Mouse (Mus musculus): ENCODE data around the gene Bmi1.

Gene Bmi1

GRCm38 (mm10) chr2:18676936-18677491, at the start of gene Bmi1:
TSS of gene Bmi1 (plus strand) at chr2:18677018.
- DNase-seq (ENCODE audit: low read depth, low spot score), result peak; percentile 44

GRCm38 (mm10) chr2:18630547-18630946, 46.3 kb upstream of the Bmi1 start:
- DNase-seq (ENCODE audit: low read depth, low spot score), result no peak

DNA sequence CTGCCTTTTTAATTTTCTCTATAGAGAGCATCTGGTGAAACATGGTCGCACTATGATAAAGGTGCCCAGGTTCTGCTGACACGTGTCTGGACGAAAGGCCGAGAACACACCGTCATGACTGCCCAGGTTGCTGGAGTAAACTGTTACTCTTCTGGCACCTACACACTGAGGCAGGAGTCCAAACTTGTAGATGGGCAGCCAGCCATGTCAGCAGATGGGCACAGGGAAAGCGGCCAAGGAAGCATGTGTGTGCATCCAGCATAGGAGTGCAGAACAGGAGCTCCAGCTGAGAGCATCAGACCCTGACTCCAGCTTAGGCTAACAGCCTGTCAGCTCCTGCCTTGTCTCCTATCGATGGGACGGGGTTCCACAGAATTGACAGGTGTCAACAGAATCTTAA, 41.8 kb upstream of the Bmi1 start:
- DNase-seq (ENCODE audit: low read depth, low spot score), result no peak

GRCm38 (mm10) chr2:18648563-18648962, 28.3 kb upstream of the Bmi1 start:
- DNase-seq (ENCODE audit: low read depth, low spot score), result no peak

DNA sequence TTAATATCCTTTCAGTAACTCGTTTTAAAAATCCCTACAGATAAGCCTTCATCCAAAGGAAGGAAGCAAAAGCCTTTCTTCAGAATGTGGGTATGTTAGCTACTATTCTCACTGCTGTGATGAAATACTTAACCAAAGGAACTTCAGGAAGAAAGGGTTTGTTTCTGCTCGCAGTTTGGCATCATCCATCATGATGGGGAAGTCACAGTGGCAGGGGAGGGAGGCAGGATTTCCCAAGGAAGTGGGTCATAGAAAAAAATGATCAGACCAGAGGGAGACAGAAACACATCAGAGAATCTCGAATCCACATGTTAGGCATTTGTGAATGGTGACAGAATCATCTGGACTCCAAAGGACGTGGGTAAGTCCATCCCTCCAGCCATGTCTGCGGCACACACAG, 22.0 kb upstream of the Bmi1 start:
- no peak for DNase-seq (ENCODE audit: low read depth, low spot score)

GRCm38 (mm10) chr2:18664003-18664402, 12.8 kb upstream of the Bmi1 start:
- no peak for DNase-seq (ENCODE audit: low read depth, low spot score)

DNA sequence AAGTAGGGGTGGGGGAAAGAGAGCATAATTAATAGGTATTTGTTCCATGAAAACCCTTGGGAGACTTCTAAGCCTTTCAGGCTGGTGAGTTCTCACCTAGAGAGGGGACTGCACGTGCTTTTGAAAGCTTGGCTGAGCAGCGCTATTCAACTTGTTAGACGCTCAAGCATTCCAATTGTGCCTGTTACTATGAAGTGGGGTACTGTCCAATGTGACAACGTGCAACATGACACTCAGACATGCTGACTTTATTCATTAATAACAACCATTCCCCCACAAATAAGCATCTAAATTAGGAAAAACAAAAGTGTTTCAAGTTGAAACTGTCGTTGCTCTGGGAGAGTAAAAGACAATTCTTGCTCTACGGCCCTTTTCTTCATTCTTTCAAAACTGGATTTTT, 5.8 kb upstream of the Bmi1 start:
- no peak for DNase-seq (ENCODE audit: low read depth, low spot score)

DNA sequence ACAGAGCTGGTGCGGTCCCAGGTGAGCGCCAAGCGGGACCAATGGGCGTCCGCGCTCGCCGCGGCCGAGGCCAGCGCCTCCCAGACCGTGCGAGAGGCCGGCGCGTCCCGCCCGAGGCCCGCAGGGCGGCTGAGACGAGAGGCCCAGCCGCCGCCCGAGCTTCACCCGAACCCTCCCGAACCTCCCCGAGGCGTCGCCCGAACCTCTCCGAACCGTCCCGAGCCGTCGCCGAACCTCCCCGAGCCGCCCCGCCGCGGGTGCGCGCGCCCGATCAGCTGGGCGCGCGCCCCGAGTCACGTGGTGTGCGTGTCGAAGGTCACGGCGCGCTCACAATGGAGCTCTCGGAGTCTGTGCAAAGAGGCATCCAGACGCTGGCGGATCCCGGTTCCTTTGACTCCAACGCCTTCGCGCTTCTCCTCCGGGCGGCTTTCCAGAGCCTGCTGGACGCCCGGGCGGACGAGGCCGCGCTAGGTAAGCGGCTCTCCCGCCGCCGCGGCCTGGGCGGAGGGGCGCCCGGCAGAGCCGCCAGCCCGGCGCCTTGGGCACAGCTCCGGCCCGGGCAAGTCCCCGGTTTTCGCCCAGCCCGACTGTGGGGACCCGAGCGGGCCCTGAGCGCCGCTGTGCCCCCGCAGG, 4.6 kb upstream of the Bmi1 start, which contains the start of gene Commd3:
Commd3 (plus strand) TSS at position 252 of the 633 bp plus-strand sequence.
- peak; percentile 86 for DNase-seq (ENCODE audit: low read depth, low spot score)

GRCm38 (mm10) chr2:18672766-18673164, 4.1 kb upstream of the Bmi1 start:
- peak; percentile 67 for DNase-seq (ENCODE audit: low read depth, low spot score)

GRCm38 (mm10) chr2:18673766-18674165, 3.1 kb upstream of the Bmi1 start:
- peak; percentile 12 for DNase-seq (ENCODE audit: low read depth, low spot score)

DNA sequence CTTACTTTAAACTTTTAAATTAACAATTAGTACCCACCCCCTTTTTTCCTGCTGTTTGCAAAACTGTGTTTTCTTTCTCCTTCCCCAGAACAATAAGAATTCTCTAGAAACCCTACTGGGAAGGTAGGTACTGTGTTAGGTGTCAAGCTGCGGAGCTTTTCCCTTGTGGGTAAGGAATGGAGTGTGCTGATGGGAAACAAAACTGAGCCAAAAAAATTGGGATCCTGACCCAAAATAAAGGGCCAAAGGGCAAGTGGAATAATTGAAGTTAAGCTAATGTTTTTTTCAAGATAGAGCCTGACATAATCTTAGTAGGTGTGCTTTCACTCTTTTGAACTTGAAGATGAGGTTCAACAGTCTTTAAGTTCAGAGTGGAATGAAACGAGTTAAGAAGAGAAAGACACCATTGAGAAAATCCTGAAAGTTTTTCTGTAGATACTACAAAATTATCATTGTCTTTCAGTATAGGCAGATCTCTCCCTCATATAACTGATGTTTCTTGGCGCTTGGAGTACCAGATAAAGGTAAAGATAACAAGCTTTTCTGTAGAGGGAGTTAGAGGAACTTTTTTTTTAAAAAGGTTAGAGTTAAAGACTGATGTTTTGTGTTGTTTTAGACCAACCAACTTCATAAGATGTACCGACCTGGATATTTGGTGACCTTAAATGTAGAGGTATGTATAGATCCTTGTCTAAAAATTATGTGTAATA, 2.5 kb upstream of the Bmi1 start:
- peak; percentile 32 for DNase-seq (ENCODE audit: low read depth, low spot score)

- DNase-seq (ENCODE audit: low read depth, low spot score), result peak; percentile 51
These were observed 949 bp upstream of the Bmi1 start for GRCm38 (mm10) chr2:18675681-18676456.

GRCm38 (mm10) chr2:18676457-18676935, 322 bp upstream of the Bmi1 start:
- DNase-seq (ENCODE audit: low read depth, low spot score), result peak; percentile 87

GRCm38 (mm10) chr2:18677631-18678471, 1.0 kb downstream of the Bmi1 start:
- peak; percentile 62 for DNase-seq (ENCODE audit: low read depth, low spot score)

DNA sequence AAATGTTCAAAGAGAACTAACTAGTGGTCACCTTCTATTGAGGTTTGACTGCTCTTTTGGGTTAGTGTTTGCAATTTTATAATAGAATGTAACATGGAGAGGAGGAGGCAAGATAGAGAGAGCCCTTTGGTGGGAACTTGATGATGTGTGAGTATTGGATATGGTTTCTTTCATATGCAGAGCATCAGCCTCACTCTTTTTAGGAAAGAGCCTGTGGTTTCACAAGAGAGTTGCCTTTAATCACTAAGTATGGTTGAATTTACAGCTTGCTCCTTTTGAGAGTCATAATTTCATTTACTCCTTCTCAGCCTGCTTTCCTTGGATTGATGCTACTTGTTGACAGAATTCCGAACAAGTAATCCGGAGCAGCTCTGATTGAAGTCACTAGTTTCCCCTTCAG, 2.9 kb downstream of the Bmi1 start:
- DNase-seq (ENCODE audit: low read depth, low spot score), result no peak

- DNase-seq (ENCODE audit: low read depth, low spot score), result no peak
These were observed 3.7 kb downstream of the Bmi1 start for GRCm38 (mm10) chr2:18680501-18680900.

GRCm38 (mm10) chr2:18680961-18681360, 4.1 kb downstream of the Bmi1 start:
- DNase-seq (ENCODE audit: low read depth, low spot score), result peak; percentile 72

GRCm38 (mm10) chr2:18684062-18684461, 7.2 kb downstream of the Bmi1 start:
- DNase-seq (ENCODE audit: low read depth, low spot score), result no peak

- DNase-seq (ENCODE audit: low read depth, low spot score), result no peak
These were observed 9.6 kb downstream of the Bmi1 start for GRCm38 (mm10) chr2:18686386-18686785.

- DNase-seq (ENCODE audit: low read depth, low spot score), result peak; percentile 42
These were observed 10.2 kb downstream of the Bmi1 start for GRCm38 (mm10) chr2:18686826-18687519.
